Mouse (Mus musculus): ENCODE data around the gene Klhl26.
A peak's percentile ranks its signal among the peaks of the same experiment; 100 is the strongest.
"Not testable (repeated sequence)": the region's sequence is repeated elsewhere in the genome, so short reads cannot be mapped to it uniquely, and the experiment has no call there.

Klhl26 gene

DNA sequence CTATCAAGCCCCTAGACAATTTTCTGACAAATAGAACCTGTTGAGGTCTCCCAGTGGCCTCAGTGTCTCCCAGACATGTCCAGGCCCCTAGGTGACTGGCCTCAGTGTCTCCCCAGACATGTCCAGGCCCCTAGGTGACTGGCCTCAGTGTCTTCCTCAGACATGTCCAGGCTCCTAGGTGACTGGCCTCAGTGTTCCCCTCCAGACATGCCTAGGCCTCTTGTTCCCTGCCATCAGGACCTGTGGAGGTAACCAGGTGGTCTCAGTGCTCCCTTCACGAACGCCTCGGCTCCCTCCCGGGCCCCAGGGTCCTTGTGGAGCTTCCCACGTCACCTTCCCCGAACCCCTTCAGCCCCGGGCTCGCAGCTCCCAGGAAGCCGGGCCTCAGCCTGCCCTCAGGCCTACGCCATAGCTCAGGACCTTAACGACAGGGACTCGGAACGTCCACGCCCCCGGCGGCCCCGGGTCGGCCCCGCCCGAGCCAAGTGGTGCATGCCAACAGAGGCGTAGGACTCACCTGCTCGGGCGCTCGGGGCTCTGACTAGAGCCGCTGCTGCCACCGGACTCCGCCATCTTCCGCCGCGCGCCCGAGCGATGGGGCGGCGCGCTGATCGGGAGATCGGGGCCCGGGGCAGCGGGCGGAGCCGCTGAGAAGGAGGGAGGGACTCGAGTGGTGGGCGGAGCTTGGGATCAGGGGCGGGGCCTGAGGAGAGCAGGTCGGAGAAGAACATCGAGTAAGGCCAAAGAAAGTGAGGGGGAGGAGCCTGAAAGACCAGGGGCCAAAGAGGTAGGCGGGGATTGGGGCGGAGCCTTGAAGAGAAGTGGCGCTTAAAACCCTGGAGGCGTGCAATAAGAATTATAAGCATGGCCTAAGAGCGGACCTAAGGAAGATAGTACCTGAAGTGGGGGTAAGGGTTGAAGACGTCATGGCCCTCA is at the start of gene Klhl26:
Gene Klhl26, minus strand, starts transcription at position 636 of the 936 bp plus-strand sequence.
- peak; percentile 76 to 90 for DNase-seq (ENCODE audit: low spot score in 2 of 2)

DNA sequence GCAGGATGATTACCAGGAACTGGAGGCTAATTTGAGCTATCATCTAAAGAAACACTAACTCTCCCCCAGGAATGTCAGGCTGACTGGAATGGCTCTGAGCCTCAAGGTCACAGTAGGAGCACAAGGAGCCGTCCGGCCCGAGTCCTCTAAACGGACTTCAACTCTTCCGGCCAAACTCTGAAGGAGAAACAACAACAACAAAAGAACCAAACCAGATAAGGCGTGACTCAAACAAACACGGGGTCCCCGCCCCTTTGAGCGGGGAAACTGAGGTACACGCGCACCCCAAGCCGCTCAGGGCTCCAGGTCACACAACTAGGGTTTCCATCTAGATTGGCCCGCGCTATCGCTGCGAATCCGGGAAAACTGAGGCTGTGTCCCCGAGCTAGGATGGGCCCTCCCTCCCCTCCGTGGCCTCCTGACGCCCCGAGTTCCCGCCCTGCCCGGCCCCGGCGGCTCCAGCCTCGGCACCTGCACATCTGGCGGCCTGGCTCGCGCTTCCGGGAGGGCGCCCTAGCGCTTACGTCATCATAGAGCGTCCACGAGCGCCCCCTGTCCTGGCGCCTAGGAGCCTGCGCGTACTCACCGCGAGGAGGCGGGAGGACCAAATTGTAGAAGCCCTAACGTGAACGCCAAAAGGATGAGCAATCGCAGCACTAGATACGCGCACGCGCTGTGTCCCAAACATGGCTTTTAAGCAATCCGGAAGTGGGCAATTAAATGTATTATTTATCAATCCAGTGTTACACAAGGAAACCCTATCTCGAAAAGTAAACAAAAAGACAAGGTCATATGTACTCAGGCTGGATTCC is 46.0 kb upstream of the Klhl26 start:
- DNase-seq (ENCODE audit: low spot score in 2 of 2), result peak; percentile 93 to 97

- DNase-seq (ENCODE audit: low spot score in 2 of 2), result no peak
Measured at GRCm38 (mm10) chr8:70519606-70520005, 42.8 kb upstream of the Klhl26 start.

DNA sequence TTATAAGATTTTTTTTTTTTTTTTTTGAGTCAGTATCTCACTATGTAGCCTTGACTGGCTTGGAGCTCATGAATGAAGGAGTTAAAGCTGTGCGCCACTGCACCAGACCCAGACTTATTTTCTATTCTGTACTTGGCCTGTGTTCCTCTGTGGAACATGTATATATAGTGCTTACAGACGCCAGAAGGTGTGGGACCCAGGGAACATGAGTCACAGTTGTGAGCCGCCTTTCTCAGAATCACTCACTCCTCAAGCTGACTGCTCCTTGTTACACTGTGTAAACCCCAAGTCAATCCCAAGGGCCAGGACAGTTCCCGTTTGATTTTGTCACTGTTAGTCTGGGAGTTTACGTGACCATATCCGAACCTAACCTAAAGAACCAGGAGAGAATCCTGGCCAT is 42.3 kb upstream of the Klhl26 start:
- DNase-seq (ENCODE audit: low spot score in 2 of 2), result no peak

DNA sequence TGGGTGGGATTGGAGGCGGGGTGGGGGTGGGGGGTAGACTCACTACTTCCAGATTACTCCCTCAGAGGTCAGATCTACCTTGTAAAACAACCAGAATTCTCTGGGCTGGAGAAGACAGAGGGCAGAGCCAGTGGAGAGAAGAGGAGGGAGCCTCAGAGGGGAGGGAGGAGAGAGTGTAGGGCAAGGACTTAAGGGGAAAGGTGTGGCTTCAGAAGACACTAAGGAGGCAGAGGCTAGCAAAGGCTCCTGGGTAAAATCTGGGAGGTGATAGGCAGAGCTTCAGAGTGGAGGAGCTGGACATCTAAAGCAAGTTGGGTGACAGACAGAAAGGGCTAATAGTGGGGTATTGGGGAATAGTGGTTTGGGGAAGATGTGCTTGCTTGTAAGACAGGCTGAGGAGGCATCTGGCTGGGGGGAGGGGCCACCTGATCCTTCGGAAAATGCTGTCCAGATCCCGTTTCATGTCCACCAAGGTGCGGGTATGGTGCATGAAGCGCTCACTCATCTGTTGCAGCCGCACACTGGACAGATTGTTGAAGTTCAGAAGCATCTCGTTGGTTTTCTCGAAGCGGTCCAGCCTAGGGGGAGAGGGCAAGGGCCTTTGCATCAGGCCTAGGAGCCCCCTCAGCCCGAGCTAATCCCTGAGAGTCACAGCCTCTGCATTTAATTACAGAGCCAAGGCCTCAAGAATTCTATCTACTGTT is 41.3 kb upstream of the Klhl26 start:
- DNase-seq (ENCODE audit: low spot score in 2 of 2), result no peak

- DNase-seq (ENCODE audit: low spot score in 2 of 2), result peak in 1 of 2 experiments; percentile 60
Measured at GRCm38 (mm10) chr8:70513441-70513840, 36.7 kb upstream of the Klhl26 start.

- DNase-seq (ENCODE audit: low spot score in 2 of 2), result no peak
Measured at GRCm38 (mm10) chr8:70512253-70512903, 35.6 kb upstream of the Klhl26 start.

- no peak for DNase-seq (ENCODE audit: low spot score in 2 of 2)
Measured at GRCm38 (mm10) chr8:70511770-70512169, 35.0 kb upstream of the Klhl26 start.

DNA sequence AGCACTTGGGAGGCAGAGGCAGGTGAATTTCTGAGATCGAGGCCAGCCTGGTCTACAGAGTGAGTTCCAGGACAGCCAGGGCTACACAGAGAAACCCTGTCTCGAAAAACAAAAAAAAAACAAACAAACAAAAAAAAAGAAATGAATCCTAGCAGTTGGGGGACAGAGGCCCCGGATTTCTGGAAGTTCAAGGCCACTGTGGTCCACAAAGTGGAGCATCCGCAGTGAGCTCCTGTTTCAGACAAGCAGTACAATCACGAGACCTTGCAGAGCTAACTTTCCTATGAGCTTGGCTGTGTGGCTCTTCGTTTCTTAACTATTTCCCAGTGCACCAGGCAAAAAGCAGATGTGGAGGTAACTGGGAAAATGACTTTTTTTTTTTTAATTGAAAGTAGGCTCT is 34.4 kb upstream of the Klhl26 start:
- not testable (repeated sequence) for DNase-seq (ENCODE audit: low spot score in 2 of 2)

- DNase-seq (ENCODE audit: low spot score in 2 of 2), result peak; percentile 94 to 98
Measured at GRCm38 (mm10) chr8:70510228-70510915, 33.6 kb upstream of the Klhl26 start, which contains the start of gene Uba52. Gene Uba52, minus strand, starts transcription at chr8:70510801.

GRCm38 (mm10) chr8:70509281-70509952 is 32.6 kb upstream of the Klhl26 start:
- no peak for DNase-seq (ENCODE audit: low spot score in 2 of 2)

GRCm38 (mm10) chr8:70507027-70507393 is 30.2 kb upstream of the Klhl26 start:
- DNase-seq (ENCODE audit: low spot score in 2 of 2), result no peak

- DNase-seq (ENCODE audit: low spot score in 2 of 2), result peak; percentile 76 to 90
Measured at GRCm38 (mm10) chr8:70506328-70507026, 29.7 kb upstream of the Klhl26 start, which contains the start of gene Rex1bd. Gene Rex1bd, minus strand, starts transcription at chr8:70506752.

- DNase-seq (ENCODE audit: low spot score in 2 of 2), result no peak
Measured at GRCm38 (mm10) chr8:70505698-70506327, 29.0 kb upstream of the Klhl26 start.

- peak in 1 of 2 experiments; percentile 85 for DNase-seq (ENCODE audit: low spot score in 2 of 2)
Measured at GRCm38 (mm10) chr8:70504851-70505250, 28.1 kb upstream of the Klhl26 start.

GRCm38 (mm10) chr8:70504291-70504716 is 27.5 kb upstream of the Klhl26 start:
- peak in 1 of 2 experiments; percentile 63 for DNase-seq (ENCODE audit: low spot score in 2 of 2)

DNA sequence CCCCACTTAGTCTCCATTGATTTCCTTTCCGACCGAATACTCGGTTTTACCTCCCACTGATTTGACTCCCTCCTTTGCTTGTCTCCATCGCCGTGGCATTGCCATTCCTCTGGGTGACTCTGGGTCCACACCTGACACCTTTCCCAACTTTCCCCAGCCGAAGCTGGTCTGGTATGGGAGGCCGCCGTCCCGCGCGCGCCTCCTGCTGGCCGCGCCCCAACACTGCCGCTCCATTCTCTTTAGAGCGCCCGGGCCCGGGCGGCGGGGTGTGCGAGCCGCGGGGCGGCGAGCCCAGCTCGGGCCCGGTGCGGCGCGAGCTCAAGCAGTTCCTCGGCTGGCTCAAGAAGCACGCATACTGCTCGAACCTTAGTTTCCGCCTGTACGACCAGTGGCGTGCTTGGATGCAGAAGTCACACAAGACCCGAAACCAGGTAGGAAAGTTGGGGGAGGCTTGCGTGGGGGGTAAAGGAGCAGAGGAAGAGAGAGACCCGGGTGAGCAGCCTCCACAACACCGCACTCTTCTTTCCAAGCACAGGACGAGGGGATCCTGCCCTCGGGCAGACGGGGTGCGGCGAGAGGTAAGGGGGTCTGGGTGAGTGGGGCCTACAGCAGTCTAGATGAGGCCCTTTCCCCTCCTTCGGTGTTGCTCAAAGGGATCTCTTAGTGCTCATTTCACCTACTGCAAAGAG is 26.4 kb upstream of the Klhl26 start:
- DNase-seq (ENCODE audit: low spot score in 2 of 2), result no peak

DNA sequence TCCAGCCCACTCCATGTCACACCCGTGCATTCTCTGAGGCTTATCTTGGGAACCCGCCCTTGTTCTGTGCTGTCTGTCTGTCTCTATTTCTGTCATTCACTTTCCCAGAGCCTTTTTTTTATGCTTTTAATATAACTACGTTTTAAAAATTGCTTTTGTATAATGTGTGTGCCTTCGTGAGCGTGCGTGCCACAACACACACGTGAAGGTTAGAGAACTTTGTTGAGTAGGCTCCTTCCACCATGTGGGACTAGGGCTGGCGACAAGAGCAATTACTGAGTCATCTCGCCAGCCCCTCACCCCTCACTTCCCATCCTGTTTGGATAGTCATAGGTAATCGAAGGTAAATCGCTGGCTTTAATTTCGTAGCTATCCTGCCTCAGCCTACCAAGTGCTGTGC is 25.8 kb upstream of the Klhl26 start:
- DNase-seq (ENCODE audit: low spot score in 2 of 2), result no peak

Data from left cerebral cortex, adult 9 months (tissue).